Mouse (Mus musculus): Measurements from ENCODE around the gene Rcn3.

Gene Rcn3

GRCm38 (mm10) chr7:45073949-45074348 is 18.1 kb downstream of the Rcn3 start:
- DNase-seq (ENCODE audit: low read depth, low spot score) = no peak

DNA sequence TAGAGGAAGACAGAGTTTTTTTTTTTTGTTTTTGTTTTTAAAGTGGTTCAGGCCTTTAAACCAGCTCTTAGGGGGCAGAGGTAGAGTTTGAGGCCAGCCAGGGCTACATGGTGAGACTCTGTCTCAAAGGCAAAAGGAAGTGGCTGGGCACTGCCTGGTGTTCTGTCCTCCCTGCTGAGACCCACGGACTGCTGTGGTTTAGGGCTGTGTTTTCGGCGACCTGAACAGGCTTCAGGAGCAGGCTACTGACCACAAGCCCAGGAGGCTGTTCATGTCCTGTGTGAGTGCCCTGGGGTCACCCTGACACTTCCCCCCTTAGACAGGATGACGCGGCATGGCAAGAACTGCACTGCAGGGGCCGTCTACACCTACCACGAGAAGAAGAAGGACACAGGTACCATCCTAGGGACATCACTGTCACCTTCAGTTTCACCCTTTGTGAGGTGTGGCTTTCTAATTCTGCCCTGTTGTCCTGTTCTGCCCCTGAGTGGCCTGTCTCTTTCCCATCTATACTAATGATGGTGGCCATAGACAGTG is 18.8 kb downstream of the Rcn3 start:
- DNase-seq (ENCODE audit: low read depth, low spot score) = no peak

- DNase-seq (ENCODE audit: low read depth, low spot score) = no peak
These were observed 19.8 kb downstream of the Rcn3 start for GRCm38 (mm10) chr7:45072230-45072629.

GRCm38 (mm10) chr7:45069671-45070070 is 22.4 kb downstream of the Rcn3 start:
- no peak for DNase-seq (ENCODE audit: low read depth, low spot score)

DNA sequence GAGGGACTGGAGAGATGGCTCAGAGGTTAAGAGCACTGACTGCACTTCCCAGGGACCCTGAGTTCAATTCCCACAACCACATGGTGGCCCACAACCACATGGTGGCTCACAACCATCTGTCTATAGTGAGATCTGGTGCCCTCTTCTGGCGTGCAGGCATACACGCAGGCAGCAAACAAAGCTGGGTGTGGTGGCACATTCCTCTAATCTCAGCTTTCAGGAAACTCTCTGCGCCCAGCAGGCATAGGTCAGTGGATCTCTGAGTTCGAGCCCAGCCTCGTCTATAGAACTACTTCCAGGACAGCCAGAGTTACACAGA is 24.1 kb downstream of the Rcn3 start:
- DNase-seq (ENCODE audit: low read depth, low spot score) = no peak

DNA sequence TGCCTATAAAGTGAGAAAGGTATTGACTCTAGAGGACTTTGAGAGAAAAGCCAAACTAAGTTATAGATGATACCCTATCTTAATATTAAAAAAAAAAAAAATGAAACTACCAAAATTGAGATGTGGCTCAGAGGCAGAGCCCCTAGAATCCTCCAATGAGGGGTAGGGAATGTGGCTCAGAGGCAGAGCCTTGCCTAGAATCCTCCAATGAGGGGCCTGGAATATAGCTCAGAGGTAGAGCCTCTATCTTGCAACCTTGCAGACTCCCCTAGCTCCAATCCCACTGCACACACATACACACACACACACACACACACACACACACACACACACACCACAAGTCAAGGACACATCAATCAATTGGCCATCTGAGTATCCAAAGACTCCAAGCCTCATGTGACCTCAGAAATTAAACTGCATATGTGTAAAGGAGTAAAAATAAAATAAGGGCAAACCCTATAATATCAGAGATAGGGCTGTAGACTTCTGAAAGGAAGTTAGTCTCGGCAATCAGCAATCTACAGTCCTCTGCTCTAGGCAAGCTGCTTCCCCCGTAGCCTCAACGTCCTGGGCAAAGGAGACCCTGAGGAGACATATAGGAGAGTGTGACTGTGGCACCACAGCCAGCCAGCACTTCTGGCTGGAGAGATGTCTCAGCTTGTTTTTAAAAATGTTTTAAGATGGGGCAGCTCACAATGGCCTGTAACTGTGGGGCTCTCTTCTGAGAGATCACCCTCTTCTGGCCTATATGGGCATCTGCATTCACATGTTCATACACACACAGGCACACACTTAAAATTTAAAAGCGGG is 24.6 kb downstream of the Rcn3 start:
- DNase-seq (ENCODE audit: low read depth, low spot score) = no peak

GRCm38 (mm10) chr7:45062239-45062835 is 29.7 kb downstream of the Rcn3 start, which contains the start of the genes Nosip and Prrg2:
Gene Nosip, plus strand, starts transcription at chr7:45062429.
Gene Prrg2, minus strand, starts transcription at chr7:45062677.
- DNase-seq (ENCODE audit: low read depth, low spot score) = peak; percentile 96

- DNase-seq (ENCODE audit: low read depth, low spot score) = no peak
These were observed 30.4 kb downstream of the Rcn3 start for GRCm38 (mm10) chr7:45061532-45062075.

DNA sequence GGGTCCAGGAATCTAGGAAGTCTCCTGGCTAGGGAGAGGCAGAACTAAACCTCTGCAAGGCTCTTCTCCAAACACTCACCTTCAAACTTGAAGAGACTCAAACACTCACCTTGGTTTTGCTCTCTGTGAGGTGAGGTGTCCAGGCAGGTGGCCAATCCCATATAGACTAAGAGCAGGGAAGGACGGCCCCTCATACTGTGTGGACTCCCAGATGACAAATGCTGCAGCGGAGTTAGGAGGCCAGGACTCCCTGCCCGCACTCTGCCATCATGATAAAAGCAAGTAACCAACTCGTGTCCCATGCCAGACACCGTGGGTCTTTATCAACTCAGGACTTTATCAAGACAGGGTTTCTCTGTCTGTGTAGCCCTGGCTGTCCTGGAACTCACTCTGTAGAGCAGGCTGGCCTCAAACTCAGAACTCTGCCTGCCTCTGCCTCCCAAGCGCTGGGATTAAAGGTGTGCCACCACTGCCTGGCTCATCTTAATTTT is 31.3 kb downstream of the Rcn3 start:
- DNase-seq (ENCODE audit: low read depth, low spot score) = no peak

DNA sequence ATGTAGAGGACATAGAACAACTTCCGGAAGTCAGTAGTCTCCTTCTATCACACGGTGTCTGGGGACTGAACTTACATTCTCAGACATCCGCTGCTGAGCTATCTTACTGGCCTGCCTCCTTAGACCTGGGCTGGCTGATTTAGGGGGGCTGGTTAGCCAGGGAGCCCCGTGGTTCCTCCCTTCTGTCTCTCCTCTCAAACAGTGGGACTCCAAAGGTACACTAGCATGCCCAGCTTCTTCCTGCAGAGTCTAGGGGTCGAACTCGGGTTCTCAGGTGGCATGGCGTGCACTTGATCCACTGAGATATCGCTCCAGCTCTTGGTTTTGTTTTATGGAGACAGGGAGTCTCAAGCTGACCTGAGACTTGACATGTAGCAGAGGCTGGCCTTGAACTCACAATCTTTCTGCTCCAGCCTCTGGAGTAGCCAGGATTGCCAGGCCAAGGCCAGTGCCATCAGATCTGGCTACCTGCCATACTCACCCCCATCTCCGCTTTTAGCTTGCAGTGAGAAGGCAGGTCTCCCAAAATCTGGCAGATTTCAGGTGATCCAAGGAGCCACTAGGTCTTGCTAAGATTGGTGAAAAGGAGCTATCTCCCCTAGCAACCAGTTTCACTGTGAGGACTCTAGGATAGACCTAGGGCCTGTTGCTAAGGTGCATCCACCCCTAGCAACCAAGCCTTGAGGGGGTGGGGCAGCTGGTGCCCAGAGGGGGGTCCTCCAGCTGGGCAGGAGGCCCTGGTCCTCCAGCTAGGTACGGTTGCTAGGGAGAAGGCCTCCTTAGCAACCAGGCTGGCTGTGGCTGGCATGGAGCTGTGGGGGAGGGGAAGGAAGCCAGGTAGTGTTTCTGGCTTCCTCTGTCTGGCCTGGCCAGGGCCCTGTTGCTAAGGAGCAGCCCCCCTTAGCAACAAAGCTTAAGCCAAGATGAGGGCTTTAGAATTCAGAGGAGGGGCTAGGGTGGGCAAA is 33.1 kb downstream of the Rcn3 start:
- DNase-seq (ENCODE audit: low read depth, low spot score) = peak; percentile 39

- no peak for DNase-seq (ENCODE audit: low read depth, low spot score)
These were observed 35.1 kb downstream of the Rcn3 start for GRCm38 (mm10) chr7:45056972-45057348.

GRCm38 (mm10) chr7:45056329-45056971 is 35.6 kb downstream of the Rcn3 start:
- DNase-seq (ENCODE audit: low read depth, low spot score) = no peak

GRCm38 (mm10) chr7:45053931-45054510 is 38.0 kb downstream of the Rcn3 start:
- DNase-seq (ENCODE audit: low read depth, low spot score) = peak; percentile 92

- DNase-seq (ENCODE audit: low read depth, low spot score) = peak; percentile 78
These were observed 38.7 kb downstream of the Rcn3 start for GRCm38 (mm10) chr7:45053117-45053930.

DNA sequence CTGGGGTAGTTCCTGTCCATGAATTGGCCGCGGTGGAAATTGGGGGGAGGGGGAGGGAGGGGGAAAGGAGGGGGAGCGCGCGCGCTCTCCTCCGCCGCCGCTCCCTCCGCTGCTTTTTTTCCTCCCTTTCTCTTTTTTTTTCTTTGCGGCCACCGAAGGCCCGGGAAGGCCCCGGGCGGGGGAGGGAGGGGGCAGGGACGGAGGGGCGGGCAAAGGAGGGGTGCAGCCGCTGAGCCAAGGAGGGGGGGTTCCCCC is 39.2 kb downstream of the Rcn3 start, which contains the start of gene Prr12:
Gene Prr12 (minus strand): TSS at position 20 of the 255 bp plus-strand sequence.
- no peak for DNase-seq (ENCODE audit: low read depth, low spot score)

DNA sequence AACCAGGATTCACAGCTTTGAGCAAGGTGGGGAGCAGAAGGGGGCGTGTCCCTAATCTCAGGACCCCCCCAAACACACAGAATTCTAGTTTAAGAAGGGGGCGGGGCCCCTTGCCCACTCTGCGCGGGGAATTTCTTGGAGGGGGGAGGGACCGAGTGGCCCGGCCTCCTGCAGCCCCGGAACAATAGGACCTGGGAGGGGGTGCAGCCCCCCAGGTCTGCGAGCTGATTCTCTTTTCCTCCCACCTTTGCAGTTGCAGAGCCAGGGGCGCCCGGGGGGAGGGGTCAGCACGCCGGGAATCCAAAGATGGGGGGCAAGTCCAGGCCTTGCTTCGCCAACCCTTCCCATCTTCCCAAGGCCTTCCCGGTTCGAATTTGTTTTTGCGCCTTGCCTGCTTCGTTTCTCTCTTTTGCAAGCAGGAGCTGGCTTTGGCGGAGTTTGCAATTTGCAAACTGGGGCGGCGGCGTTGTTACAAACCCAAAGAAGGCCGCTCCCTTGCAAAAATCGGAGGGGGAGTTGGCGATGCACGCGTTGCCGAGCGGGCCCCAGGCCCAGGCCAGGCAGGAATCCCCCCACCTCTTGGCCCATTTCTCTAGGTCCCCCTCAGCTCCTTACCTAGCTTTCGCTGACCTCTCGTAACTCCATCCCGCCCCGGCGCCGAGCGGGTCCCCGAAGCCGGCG is 39.7 kb downstream of the Rcn3 start:
- DNase-seq (ENCODE audit: low read depth, low spot score) = peak; percentile 16

DNA sequence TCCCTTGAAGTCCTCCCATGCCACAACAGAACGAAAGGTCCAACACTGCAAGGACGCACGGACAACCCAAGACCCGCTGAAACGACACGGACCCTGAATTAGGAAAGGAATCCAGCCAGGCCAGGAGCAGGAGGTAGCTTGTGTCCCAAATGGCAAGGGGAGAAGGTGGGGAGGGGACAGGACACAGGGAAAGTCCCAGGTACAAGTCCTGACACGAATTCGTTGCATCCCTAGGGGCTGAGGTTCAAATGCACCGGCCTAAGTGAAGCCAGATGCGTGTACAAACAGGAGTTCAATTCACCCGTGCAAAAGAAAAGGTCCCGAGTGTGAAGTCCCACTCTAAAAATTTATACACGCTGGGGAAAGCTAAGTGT is 40.4 kb downstream of the Rcn3 start:
- DNase-seq (ENCODE audit: low read depth, low spot score) = no peak

DNA sequence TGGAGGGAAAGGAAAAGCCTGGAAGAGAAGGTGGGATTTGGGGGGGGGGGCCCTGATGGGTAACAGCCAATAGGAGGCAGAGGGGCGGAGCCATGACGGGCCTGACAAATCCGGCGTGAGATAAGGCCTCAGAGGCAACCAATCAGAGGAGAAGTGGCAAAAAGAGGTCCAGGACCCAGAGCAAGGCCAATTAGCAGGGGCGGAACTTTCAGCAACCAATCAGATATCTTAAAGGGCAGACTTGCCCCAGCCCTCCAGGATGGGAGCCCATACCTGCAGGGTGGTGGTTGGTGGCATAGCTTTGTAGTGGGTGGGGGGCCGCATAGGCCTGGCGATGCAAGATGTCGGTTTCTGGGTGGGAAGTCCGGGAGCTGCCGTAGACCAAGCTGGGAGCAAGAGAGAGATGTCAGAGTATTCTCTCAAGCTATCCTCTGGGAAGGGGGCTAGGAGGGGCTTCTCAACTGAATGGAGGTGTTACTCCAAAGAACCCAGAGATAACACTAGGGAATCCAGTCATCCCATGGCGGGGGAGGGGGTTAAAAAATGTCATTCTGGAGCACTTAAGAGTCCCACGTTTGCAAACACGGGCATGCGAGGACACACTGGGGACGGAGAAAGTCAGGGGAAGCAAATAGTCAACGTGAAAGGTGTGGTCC is 40.9 kb downstream of the Rcn3 start:
- peak; percentile 79 for DNase-seq (ENCODE audit: low read depth, low spot score)

All from brain, embryonic 18.5 days (tissue).